Mouse (Mus musculus) midbrain, postnatal 0 days (tissue): ENCODE measurements around the gene Elp5. TPM values are rescaled to one million over a fixed set of nuclear protein-coding genes. Genes with fewer than 3 reads are reported as not detected.
A peak's percentile ranks its signal among the peaks of the same experiment; 100 is the strongest.

Experiments used
- ATAC-seq: fragments of 200-750 bp; cut with Nextera tagmentation; 2 replicates; pipeline ENCODE4 v1.8.0; 2017; ENCODE audit warnings: moderate number of reproducible peaks, mild to moderate bottlenecking, moderate TSS enrichment, moderate library complexity; ENCODE audit not compliant: low FRiP score
- DNase-seq: peaks from one replicate; pipeline ENCODE4 v3.0.0-alpha.2; 2015; ENCODE audit warnings: low spot score
- H3K27ac ChIP-seq: fragments of 300-500 bp; sonication (generic); 2 replicates; pipeline ENCODE4 v1.5.1; 2014; ENCODE audit warnings: low read depth, mild to moderate bottlenecking, low read length, mixed read lengths
- H3K27me3 ChIP-seq: fragments of 300-500 bp; sonication (generic); 2 replicates; pipeline ENCODE4 v1.6.1; 2014; ENCODE audit warnings: low read length, control low read depth, mixed read lengths; ENCODE audit not compliant: insufficient read depth
- H3K36me3 ChIP-seq: fragments of 300-500 bp; sonication (generic); 2 replicates; pipeline ENCODE4 v1.6.1; 2014; ENCODE audit warnings: low read length, control low read depth, mixed read lengths; ENCODE audit not compliant: insufficient read depth
- H3K4me1 ChIP-seq: fragments of 300-500 bp; sonication (generic); 2 replicates; pipeline ENCODE4 v1.6.1; 2014; ENCODE audit warnings: mild to moderate bottlenecking, control low read depth, antibody characterized with exemption, low read length, mixed read lengths; ENCODE audit not compliant: insufficient read depth
- H3K4me2 ChIP-seq: fragments of 300-500 bp; sonication (generic); 2 replicates; pipeline ENCODE4 v1.6.1; 2014; ENCODE audit warnings: low read depth, mild to moderate bottlenecking, low read length, mixed read lengths; ENCODE audit not compliant: poor library complexity, severe bottlenecking
- H3K4me3 ChIP-seq: fragments of 300-500 bp; sonication (generic); 2 replicates; pipeline ENCODE4 v1.5.1; 2014; ENCODE audit warnings: low read depth, mild to moderate bottlenecking, low read length, moderate library complexity
- H3K9ac ChIP-seq: fragments of 300-500 bp; sonication (generic); replicated peaks from 2 replicates; pipeline ENCODE4 v1.6.1; 2014; ENCODE audit warnings: mild to moderate bottlenecking, low read length, moderate library complexity, mixed read lengths; ENCODE audit not compliant: poor library complexity, severe bottlenecking
- H3K9me3 ChIP-seq: fragments of 300-500 bp; sonication (generic); 2 replicates; pipeline ENCODE4 v1.6.1; 2016; ENCODE audit warnings: low read length, control low read depth
- CTCF ChIP-seq: IDR thresholded peaks from 2 replicates; pipeline ENCODE4 v1.5.1; 2016; ENCODE audit warnings: antibody characterized with exemption, mild to moderate bottlenecking
- WGBS: fragments of 180-500 bp; shearing (Covaris S2); extraction: QIAGEN DNeasy Blood & Tissue Kit; methylation state at CpG from one replicate; pipeline ENCODE4 v1.1.7; 2014; 5-methylcytosine and 5-hydroxymethylcytosine counted together
- polyA plus RNA-seq: library from polyadenylated mRNA; unstranded; fragments of >200 nt; fragmentation: Nextera tagmentation; extraction: Ambion mirVana; gene quantifications from 2 replicates; pipeline ENCODE4 v1.2.1, GENCODE M21; 2015
- total RNA-seq: library from RNA; depleted of rRNA; stranded (reverse); fragments of >200 nt; gene quantifications from 2 replicates; pipeline ENCODE4 v1.2.3, GENCODE M21; 2014

The Elp5 gene
- total and polyA plus RNA-seq, 2 experiments from 2014 or later, result 157 to 171 TPM

DNA sequence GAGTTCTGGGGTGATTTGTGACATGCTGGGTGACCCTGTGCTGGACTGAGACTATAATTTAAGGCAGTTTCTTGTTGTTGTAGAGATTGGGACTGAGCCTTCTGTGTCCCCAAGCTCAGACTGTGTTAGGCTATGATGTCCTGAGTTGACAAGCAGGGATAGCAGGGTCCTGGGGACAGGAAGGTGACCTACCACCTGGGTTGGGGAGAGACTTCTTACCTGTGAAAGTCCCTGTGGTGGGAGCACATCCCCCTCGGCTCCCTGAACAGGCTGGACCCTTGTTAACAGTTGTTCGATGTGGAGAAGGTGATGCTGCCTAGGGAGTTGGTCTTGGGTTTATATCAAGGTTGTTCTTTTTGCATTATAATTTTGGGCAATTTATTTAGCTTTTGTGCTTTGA is 20.2 kb upstream of the Elp5 start:
- ATAC-seq (no peak), DNase-seq (no peak)
- no peaks in the 10 kb centered on the region for H3K9me3 ChIP-seq
- 91% methylated on average over 2 of the region's 2 CpGs for WGBS
- TF ChIP-seq CTCF, result no peak
- 0 out of 2 replicates have a peak overlapping the region, but pooled peaks have one; percentile 19 for H3K9ac ChIP-seq
- peaks cover 34% of the 10 kb centered on the region for H3K36me3 ChIP-seq
- peaks cover 17% of the 10 kb centered on the region for H3K4me1 ChIP-seq
- no peaks in the 10 kb centered on the region for H3K27me3 ChIP-seq
- H3K4me3 ChIP-seq, result peak overlapping the region; percentile 81; the same call in 1 of the 2 replicates
- no peak overlapping the region for H3K27ac ChIP-seq
- peak overlapping the region; percentile 89 for H3K4me2 ChIP-seq

DNA sequence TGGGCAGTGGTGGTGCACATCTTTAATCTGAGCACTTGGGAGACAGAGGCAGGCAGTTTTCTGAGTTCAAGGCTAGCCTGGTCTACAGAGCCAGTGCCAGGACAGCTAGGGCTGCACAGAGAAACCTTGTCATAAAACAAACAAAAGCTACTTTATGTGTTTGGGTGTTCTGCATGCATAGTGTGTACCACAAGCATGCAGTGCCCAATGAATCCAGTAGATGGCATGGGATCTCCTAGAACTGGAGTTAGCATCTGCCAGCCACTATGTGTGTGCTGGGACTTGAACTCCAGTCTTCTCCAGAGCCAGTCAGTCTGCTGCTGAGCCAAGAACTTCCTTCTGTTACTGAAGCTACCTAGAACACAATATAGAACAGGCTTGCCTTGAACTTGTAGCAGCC is 19.5 kb upstream of the Elp5 start:
- Histone ChIP-seq H3K9me3 (no peaks in the 10 kb centered on the region), H3K9ac (no peak overlapping the region), H3K27ac (no peak overlapping the region), H3K27me3 (no peaks in the 10 kb centered on the region), H3K4me2 (peak overlapping the region; percentile 89), H3K4me3 (peak overlapping the region; percentile 81), H3K4me1 (peaks cover 17% of the 10 kb centered on the region), H3K36me3 (peaks cover 28% of the 10 kb centered on the region)
- peak; percentile 72 for DNase-seq
- ATAC-seq, result no peak
- TF ChIP-seq CTCF, result peak; percentile 75

DNA sequence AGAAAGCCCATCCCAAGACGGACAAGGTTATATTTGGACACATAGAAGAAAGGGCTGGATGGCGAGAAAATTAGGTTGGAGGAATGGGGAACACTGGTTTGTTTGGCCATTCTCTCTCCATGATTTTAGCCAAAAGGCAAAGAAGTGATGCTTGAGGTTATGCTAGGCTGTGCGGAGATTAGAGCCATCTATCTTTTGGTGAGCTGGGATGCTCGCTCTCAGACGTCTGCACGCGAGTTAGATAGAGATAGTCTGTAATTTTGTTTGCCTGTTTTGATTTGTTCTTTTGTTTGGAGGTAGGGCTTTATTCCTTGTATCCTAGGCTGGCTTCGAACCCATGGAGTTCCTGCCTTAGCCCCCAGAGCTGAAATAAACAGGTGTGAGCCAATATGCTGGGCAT is 18.8 kb upstream of the Elp5 start:
- 13% methylated on average over 8 of the region's 8 CpGs for WGBS
- Histone ChIP-seq H3K9ac (peak overlapping the region; percentile 83), H3K4me1 (peaks cover 17% of the 10 kb centered on the region), H3K9me3 (no peaks in the 10 kb centered on the region), H3K4me3 (peak overlapping the region; percentile 81), H3K27me3 (no peaks in the 10 kb centered on the region), H3K4me2 (peak overlapping the region; percentile 89), H3K27ac (peak overlapping the region; percentile 93), H3K36me3 (peaks cover 23% of the 10 kb centered on the region)
- ATAC-seq (no peak), DNase-seq (no peak)
- no peak for TF ChIP-seq CTCF

DNA sequence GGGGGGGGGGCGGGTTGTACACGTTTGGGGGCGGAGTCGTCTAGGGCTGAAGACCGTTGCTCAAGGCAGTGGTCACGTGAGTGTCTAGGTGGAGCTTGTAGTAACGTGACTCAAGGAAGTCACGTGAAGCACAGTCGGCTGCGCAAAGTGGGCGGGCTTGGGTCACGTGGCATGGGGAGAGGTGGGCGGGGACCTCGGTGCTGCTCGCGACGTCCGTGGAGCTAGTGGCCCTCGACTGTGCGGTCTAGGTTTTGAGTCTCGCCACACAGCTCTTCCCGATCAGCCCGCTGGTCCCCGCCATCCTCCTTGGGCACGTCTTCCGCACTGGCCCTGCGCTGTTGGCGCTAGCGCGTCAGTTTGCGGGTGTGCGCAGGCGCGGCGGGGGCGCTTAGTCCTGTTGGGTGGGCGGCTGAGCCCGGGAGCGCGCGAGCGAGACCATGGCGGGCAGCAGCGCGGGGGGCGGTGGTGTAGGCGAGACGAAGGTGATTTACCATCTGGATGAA is 18.1 kb upstream of the Elp5 start, which contains the start of gene Dvl2:
Dvl2 (plus strand) TSS at position 200 of the 503 bp plus-strand sequence.
- peaks cover 17% of the 10 kb centered on the region; the same call in 1 of the 2 replicates for H3K36me3 ChIP-seq
- H3K9me3 ChIP-seq, result no peaks in the 10 kb centered on the region
- H3K27ac ChIP-seq, result peak within 1 kb of the TSS; percentile 93
- H3K4me2 ChIP-seq, result peak within 1 kb of the TSS; percentile 89
- ATAC-seq, result peak; percentile 74
- TF ChIP-seq CTCF, result no peak
- DNase-seq, result peak; percentile 98
- peaks cover 17% of the 10 kb centered on the region for H3K4me1 ChIP-seq
- no peaks in the 10 kb centered on the region for H3K27me3 ChIP-seq
- H3K4me3 ChIP-seq, result peak within 1 kb of the TSS; percentile 81
- H3K9ac ChIP-seq, result peak within 1 kb of the TSS; percentile 83
- WGBS, result under 1% methylated on average over 46 of the region's 48 CpGs

DNA sequence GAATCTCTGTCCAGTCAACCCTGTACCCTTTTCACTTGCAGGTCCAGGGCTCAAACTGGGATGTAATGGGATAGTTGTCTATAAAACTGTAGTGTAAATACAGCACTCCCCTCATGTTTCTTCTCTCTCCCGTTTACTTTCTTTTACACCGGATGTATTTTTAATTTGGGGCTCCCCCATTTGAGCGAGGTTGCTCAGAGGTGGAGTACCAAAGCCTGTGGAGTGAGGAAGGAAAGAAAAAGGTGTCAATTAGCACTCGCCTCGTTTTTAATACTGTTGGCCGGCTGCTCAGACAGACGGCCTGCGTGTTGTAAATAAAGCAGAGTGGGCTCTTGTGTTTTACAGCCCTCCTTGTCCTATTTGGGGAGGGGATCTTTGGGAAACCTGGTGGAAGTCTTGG is 17.3 kb upstream of the Elp5 start:
- Histone ChIP-seq H3K27me3 (no peaks in the 10 kb centered on the region), H3K4me1 (peaks cover 17% of the 10 kb centered on the region), H3K9ac (no peak overlapping the region), H3K4me2 (no peak overlapping the region), H3K9me3 (no peaks in the 10 kb centered on the region), H3K27ac (peak overlapping the region; percentile 93; the same call in 1 of the 2 replicates), H3K4me3 (0 out of 2 replicates have a peak overlapping the region, but pooled peaks have one; percentile 81), H3K36me3 (peaks cover 10% of the 10 kb centered on the region; the same call in 1 of the 2 replicates)
- no peak for DNase-seq
- no peak for ATAC-seq
- no peak for TF ChIP-seq CTCF
- 87% methylated on average over 8 of the region's 8 CpGs for WGBS

DNA sequence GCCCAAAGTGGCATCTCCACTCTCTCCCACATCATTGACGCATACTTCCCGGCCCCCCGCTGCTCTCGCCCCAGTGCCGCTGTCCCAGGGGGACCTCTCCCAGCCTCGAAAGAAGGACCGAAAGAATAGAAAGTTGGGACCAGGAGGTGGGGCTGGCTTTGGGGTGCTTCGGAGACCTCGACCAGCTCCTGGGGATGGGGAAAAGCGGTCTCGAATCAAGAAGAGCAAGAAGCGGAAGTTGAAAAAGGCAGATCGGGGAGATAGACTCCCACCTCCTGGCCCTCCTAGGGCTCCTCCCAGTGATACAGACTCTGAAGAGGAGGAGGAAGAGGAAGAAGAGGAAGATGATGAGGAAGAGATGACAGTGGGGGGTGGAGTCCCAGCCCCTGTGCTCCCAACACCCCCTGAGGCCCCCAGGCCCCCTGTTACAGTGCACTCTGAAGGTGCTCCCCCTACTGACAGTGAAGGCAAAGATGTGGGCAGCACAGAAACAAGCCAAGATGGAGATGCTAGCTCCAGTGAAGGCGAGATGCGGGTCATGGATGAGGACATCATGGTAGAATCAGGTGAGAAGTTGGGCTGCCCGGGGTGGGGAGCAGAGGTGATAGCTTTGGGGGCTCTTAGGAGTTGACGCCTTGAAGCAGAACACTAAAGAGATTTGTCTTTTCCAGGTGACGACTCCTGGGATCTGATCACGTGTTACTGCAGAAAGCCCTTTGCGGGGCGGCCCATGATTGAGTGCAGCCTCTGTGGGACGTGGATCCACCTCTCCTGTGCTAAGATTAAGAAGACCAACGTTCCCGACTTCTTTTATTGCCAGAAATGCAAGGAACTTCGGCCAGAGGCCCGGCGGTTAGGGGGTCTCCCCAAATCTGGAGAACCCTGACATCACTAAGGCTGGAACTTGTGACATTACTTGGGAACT is 16.5 kb upstream of the Elp5 start:
- peaks cover 17% of the 10 kb centered on the region for H3K4me1 ChIP-seq
- TF ChIP-seq CTCF, result peak; percentile 52
- H3K36me3 ChIP-seq, result peaks cover 12% of the 10 kb centered on the region; the same call in 1 of the 2 replicates
- H3K4me3 ChIP-seq, result no peak overlapping the region
- H3K9ac ChIP-seq, result no peak overlapping the region
- no peak overlapping the region for H3K4me2 ChIP-seq
- H3K27ac ChIP-seq, result no peak overlapping the region
- DNase-seq (no peak), ATAC-seq (no peak)
- no peaks in the 10 kb centered on the region for H3K9me3 ChIP-seq
- 93% methylated on average over 27 of the region's 27 CpGs for WGBS
- H3K27me3 ChIP-seq, result no peaks in the 10 kb centered on the region
